Mouse (Mus musculus): Measurements from ENCODE around the gene Ric8a.
A peak's percentile ranks its signal among the peaks of the same experiment; 100 is the strongest.

The Ric8a gene

GRCm38 (mm10) chr7:140846676-140847075 is 10.1 kb upstream of the Ric8a start:
- DNase-seq (ENCODE audit: low read depth, low spot score): no peak

- DNase-seq (ENCODE audit: low read depth, low spot score): no peak
Observed at GRCm38 (mm10) chr7:140847755-140848580, 8.8 kb upstream of the Ric8a start, which contains the start of gene Odf3. Gene Odf3, plus strand, starts transcription at chr7:140847805.

DNA sequence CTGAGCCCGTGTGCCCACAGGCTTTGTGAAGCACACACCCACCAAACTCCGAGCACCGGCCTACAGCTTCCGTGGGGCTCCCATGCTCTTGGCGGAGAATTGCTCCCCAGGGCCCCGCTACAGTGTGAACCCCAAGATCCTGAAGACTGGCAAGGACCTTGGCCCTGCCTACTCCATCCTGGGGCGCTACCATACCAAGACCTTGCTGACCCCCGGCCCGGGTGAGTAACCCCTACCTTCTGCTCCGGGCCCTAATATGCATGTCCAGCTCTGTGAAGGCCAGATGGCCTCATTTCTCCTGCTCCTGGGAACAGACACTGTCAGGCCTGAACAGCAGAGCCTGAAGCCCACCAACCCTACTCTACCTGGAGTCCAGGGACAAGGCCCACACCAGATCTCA is 8.2 kb upstream of the Ric8a start:
- DNase-seq (ENCODE audit: low read depth, low spot score): no peak

- DNase-seq (ENCODE audit: low read depth, low spot score): no peak
Observed at GRCm38 (mm10) chr7:140851916-140852315, 4.8 kb upstream of the Ric8a start.

GRCm38 (mm10) chr7:140853386-140853785 is 3.4 kb upstream of the Ric8a start:
- no peak for DNase-seq (ENCODE audit: low read depth, low spot score)

DNA sequence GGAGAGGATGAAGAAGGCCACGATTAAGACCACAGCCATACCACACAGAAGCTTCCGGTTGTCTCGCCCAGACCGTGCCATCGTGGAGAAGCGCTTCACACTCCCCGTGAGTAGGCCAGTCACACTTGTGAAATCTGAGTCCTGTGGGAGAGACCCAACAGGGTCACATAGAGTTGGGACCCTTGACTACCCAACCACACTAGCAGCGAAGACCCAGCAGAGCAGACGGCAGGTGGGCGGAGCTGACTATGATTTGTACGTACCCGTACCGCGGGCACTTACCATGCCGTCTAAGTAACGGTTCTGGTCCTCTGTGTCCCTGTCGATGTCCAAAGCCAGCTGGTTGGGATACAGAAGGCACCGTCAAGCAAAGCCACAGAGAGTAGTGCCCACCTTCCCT is 2.3 kb upstream of the Ric8a start:
- DNase-seq (ENCODE audit: low read depth, low spot score): no peak

- no peak for DNase-seq (ENCODE audit: low read depth, low spot score)
Observed at GRCm38 (mm10) chr7:140855181-140855580, 1.6 kb upstream of the Ric8a start.

DNA sequence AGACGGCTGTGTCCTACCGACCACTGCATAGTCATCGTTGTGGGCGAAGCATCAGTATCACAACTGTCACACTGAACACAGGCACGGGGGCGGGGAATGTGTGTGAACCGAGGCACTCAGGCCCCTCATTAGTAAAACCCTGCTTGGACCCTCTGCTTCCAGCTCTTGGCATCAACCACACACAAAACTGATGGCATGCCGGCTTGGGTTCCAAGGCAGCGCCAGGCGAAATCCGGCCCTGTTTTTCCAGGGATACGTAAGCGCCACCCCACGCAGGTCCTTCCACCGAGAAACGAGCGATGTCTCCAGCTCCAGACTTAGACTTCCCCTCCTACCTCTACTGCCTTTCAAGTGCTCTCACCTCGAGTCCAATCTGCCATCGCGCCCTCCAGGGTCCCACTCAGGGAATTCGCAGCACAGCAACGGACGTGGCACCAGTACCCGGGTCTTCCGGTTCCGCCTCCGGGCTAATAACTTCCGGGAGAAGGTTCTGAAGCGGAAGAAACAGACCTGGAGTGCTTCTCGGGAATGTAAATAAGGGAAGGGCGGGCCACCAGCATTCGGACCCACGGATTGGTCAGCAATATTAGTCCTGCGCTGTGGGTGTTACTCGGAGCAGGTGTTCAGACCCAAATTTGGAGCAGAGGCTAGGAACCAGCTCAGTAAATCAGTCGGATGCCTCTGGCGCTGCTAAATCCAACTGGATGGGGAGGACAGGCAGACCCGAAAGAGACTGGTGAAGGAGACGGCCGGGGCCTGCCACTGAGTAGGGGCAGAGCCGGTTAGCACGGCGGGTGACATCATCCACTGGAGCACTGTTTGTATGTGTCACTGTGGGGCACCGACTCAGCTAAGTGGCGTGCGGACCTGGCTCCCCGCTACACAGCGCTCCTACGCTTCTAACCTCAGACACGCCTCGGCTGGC is 635 bp upstream of the Ric8a start, which contains the start of gene Gm45785:
TSS of gene Gm45785 (minus strand) at position 472 of the 925 bp plus-strand sequence.
- peak; percentile 95 for DNase-seq (ENCODE audit: low read depth, low spot score)

GRCm38 (mm10) chr7:140857550-140858505 is 1.1 kb downstream of the Ric8a start, which contains the start of gene Bet1l:
Gene Bet1l, minus strand, starts transcription at chr7:140857577.
- DNase-seq (ENCODE audit: low read depth, low spot score): no peak

- no peak for DNase-seq (ENCODE audit: low read depth, low spot score)
Observed at GRCm38 (mm10) chr7:140858746-140859145, 2.0 kb downstream of the Ric8a start.

DNA sequence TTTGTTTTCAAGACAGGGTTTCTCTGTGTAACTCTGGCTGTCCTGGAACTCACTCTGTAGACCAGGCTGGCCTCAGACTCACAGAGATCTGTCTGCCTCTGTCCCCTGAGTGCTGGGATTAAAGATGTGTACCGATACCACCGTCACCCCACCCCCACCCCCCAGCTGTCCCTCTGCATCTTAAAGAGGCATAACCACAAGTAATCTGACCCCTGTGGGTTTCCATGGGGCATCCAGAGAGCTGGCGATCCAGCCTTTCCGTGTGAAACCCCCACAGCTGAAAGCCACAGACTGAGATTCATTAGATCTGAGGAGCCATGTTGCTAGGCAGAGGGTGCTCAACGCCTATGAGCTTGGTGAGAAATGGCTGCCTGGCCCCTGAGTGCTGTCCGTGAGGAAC is 3.2 kb downstream of the Ric8a start:
- no peak for DNase-seq (ENCODE audit: low read depth, low spot score)

DNA sequence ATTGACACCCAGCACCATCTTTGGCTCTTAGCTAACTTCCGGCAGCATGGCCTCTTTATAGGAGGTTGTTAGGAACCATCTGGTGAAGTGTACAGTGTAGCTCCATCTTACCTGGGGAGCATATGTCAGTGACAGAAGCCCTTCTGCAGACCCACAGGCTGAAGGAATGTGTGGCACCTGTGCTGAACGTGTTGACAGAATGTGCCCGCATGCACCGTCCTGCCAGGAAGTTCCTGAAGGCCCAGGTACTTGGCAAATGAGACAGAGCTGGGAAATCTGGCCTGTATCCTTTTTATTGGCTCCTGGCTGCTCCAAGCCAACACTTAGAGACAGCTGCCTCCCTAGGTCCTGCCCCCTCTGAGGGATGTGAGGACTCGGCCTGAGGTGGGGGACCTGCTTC is 4.0 kb downstream of the Ric8a start:
- no peak for DNase-seq (ENCODE audit: low read depth, low spot score)

GRCm38 (mm10) chr7:140864761-140865160 is 8.0 kb downstream of the Ric8a start:
- no peak for DNase-seq (ENCODE audit: low read depth, low spot score)

DNA sequence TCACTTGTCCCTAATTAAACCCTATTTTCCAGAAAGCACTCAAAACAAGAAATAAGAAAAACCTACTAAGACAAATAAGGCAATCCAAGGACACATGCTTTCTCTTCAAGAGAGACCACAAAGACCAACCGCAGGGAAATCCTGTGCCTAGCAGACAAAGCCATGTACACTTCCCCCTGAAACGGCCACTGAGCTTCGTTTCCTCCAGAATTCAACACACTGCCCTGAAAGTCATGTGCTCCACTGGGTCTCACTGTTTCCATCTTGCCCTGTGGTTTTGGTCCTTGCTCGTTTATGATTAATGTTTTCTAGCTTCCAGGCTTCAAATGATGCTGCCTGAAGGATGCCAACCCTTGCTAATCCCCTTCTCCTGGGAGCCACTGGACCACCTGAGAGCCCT is 17.5 kb downstream of the Ric8a start:
- no peak for DNase-seq (ENCODE audit: low read depth, low spot score)

DNA sequence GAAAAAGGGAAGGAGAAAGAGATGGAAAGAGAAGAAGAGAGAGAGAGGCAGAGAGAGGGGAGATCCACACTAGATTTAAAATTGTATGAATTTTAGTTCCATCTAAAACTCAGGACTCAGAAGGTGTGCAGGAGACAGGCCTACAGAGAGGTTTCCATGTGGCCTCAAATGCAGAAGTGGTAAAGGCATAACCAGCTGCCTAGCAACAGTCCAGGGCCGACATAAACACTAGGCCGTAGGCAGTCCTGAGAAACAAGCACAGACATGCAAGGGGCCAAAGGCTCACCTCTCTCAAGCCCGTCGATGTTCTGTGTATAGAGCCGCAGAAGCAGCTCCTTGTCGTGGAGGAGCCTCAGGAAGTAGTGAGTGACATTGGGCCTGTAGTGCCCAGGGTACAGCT is 20.6 kb downstream of the Ric8a start:
- no peak for DNase-seq (ENCODE audit: low read depth, low spot score)

- no peak for DNase-seq (ENCODE audit: low read depth, low spot score)
Observed at GRCm38 (mm10) chr7:140879355-140879754, 22.6 kb downstream of the Ric8a start.

- no peak for DNase-seq (ENCODE audit: low read depth, low spot score)
Observed at GRCm38 (mm10) chr7:140880419-140880818, 23.7 kb downstream of the Ric8a start.

GRCm38 (mm10) chr7:140880865-140881515 is 24.2 kb downstream of the Ric8a start:
- DNase-seq (ENCODE audit: low read depth, low spot score): peak; percentile 44

DNA sequence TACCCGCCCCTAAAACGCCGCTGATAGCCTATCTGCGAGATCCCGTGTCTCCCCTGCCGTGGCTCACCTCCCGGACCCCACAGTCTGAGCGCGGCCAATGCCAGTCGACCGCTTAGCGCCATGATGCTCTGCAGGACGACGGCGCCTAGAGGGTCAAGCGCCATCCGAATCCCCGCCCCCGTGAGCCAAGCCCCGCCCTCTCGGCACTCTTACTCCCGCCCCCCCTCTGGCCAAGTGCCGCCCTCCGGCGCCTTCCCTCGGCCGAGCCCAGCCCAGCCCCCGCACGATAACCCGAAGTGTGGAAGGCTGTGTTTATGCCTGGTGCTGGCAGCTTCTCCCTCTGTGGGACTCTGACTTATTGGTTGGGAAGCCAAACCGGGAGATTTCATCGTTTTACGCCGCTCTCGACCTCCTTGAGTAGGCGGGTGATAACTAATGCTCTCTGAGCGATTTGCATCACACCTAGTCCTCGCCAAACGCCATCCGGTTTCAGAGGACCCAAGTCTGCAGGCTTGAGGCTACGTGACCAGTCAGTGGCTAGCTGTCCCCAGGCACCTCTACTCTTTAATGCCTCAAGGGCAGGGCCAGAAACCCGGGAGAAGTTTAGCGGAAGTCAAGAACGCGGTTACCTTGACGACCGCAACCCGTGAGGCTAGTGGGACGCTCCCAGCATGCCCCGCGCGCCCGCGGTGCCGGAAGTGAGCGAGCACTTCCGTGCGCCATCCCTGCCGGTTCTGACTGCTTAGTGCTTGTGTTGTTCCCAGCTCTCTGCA is 25.1 kb downstream of the Ric8a start, which contains the start of the genes Psmd13 and Sirt3:
TSS of gene Psmd13 (plus strand) at position 273 of the 773 bp plus-strand sequence.
TSS of gene Sirt3 (minus strand) at position 614 of the 773 bp plus-strand sequence.
- peak; percentile 95 for DNase-seq (ENCODE audit: low read depth, low spot score)

- no peak for DNase-seq (ENCODE audit: low read depth, low spot score)
Observed at GRCm38 (mm10) chr7:140882469-140882803, 25.7 kb downstream of the Ric8a start.
